ENCODE assay signal across 13 mouse cellular contexts in the genomic region with DNA sequence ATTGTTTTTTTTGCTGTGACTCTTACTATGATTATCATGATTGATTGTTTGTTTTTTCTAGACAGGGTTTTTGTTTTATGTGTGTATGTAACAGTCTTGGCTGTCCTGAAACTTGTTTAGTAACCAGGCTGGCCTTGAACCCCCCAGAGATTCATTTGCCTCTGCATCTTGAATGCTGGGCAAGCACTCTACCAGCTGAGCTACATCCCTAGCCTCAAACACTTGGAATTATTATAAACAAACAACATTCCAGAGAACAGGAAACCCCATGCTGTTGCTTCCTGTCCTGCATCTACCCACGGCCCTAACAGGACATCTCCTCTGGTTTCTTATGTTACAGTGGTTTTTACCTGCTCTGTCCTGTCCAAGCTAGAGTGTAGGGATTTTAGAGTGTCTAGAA. TPM values are rescaled to one million over a fixed set of nuclear protein-coding genes. Genes with fewer than 3 reads are reported as not detected.
DNase-seq lines count a peak whose midpoint lies in the region; ATAC-seq and TF ChIP-seq lines count a peak whose summit lies in the region.
"Had no signal": no experiment of that assay in that cellular context is flagged by ENCODE, and none has a peak within 500 bp of the region (broad histone marks: within the 10 kb centered on the region; RNA-seq: fewer than 3 reads in every experiment).

No protein-coding gene starts in this region.

- WGBS in heart, embryonic 10.5 days, result 38% methylated on average over 1 of the region's 1 CpGs
- WGBS in kidney, postnatal 0 days, result 44% methylated on average over 1 of the region's 1 CpGs
- 14% methylated on average over 1 of the region's 1 CpGs for WGBS in limb, embryonic 14.5 days

- H3K4me3 ChIP-seq in heart, embryonic 10.5 days, result no peak overlapping the region
- no peak overlapping the region for H3K4me3 ChIP-seq in kidney, postnatal 0 days (replicated peaks; ENCODE audit: low read depth, low read length)
- H3K4me3 ChIP-seq in brown adipose tissue, adult 24 weeks (ENCODE audit: insufficient read depth, low read depth, low read length), result no peak overlapping the region
- no peak overlapping the region for H3K4me3 ChIP-seq in limb, embryonic 14.5 days (replicated peaks; ENCODE audit: low read length)

- H3K36me3 ChIP-seq in heart, embryonic 10.5 days, result no peaks in the 10 kb centered on the region
- no peaks in the 10 kb centered on the region for H3K36me3 ChIP-seq in kidney, postnatal 0 days (ENCODE audit: insufficient read depth, low read length)
- no peaks in the 10 kb centered on the region for H3K36me3 ChIP-seq in limb, embryonic 14.5 days (ENCODE audit: control insufficient read depth, insufficient read depth, low read length)

- no peaks in the 10 kb centered on the region for H3K27me3 ChIP-seq in heart, embryonic 10.5 days (ENCODE audit: insufficient read depth, poor library complexity, severe bottlenecking)
- H3K27me3 ChIP-seq in kidney, postnatal 0 days (ENCODE audit: insufficient read depth, low read length), result no peaks in the 10 kb centered on the region
- no peaks in the 10 kb centered on the region for H3K27me3 ChIP-seq in limb, embryonic 14.5 days (ENCODE audit: control insufficient read depth, insufficient read depth, low read length)

- no peak overlapping the region for H3K9ac ChIP-seq in kidney, postnatal 0 days (ENCODE audit: low read depth, low read length)
- H3K9ac ChIP-seq in limb, embryonic 14.5 days (ENCODE audit: low read depth, low read length, severe bottlenecking), result no peak overlapping the region

- DNase-seq in heart, embryonic 10.5 days (ENCODE audit: low spot score), result no peak
- DNase-seq in heart, adult 18-20 months, result no peak
- DNase-seq in kidney, postnatal 0 days (ENCODE audit: low spot score), result peak; percentile 54
- no peak for DNase-seq in kidney, postnatal 36 days
- DNase-seq in limb, embryonic 14.5 days (ENCODE audit: low spot score), result no peak
- DNase-seq in right cerebral cortex, adult 2 months (ENCODE audit: low spot score in 2 of 2), result no peak
- DNase-seq: right cerebral cortex, postnatal 4 days; thymus, adult 18-20 months had no signal

- no peak overlapping the region for H3K4me2 ChIP-seq in kidney, postnatal 0 days (ENCODE audit: low read length)
- H3K4me2 ChIP-seq in limb, embryonic 14.5 days (replicated peaks; ENCODE audit: low read depth, low read length, severe bottlenecking), result no peak overlapping the region

- no peaks in the 10 kb centered on the region for H3K9me3 ChIP-seq in heart, embryonic 10.5 days
- H3K9me3 ChIP-seq in kidney, postnatal 0 days (replicated peaks; ENCODE audit: low read length), result no peaks in the 10 kb centered on the region
- no peaks in the 10 kb centered on the region for H3K9me3 ChIP-seq in limb, embryonic 14.5 days (ENCODE audit: control insufficient read depth, low read length)

- no peak for TF ChIP-seq POLR2A in limb, embryonic 14.5 days (IDR thresholded peaks at IDR 0.05; ENCODE audit: borderline replicate concordance, extremely low read depth, insufficient read depth, insufficient read length)

- H3K27ac ChIP-seq in heart, embryonic 10.5 days, result peak overlapping the region; percentile 76
- peak overlapping the region; percentile 73 for H3K27ac ChIP-seq in kidney, postnatal 0 days
- H3K27ac ChIP-seq in brown adipose tissue, adult 24 weeks (replicated peaks; ENCODE audit: low read depth, low read length), result peak overlapping the region; percentile 51
- 0 out of 2 replicates have a peak overlapping the region, but pooled peaks have one; percentile 40 for H3K27ac ChIP-seq in limb, embryonic 14.5 days (replicated peaks; ENCODE audit: low read depth, low read length)
- H3K27ac ChIP-seq: macrophage had no signal

- ATAC-seq in kidney, postnatal 0 days (replicated peaks; ENCODE audit: low FRiP score, low read depth), result no peak
- no peak for ATAC-seq in limb, embryonic 14.5 days (ENCODE audit: low FRiP score, low read depth)
- ATAC-seq in monocyte, adult 5-6 weeks (replicated peaks; ENCODE audit: insufficient number of reproducible peaks, low FRiP score, low TSS enrichment, poor library complexity, severe bottlenecking), result no peak
- ATAC-seq: CD4-positive, CD25-positive, alpha-beta regulatory T cell, adult 4 months; hindbrain, embryonic 16.5 days had no signal

- TF ChIP-seq CTCF in kidney, postnatal 0 days (IDR thresholded peaks at IDR 0.05; ENCODE audit: low read depth), result no peak

- H3K4me1 ChIP-seq in heart, embryonic 10.5 days, result peaks cover 37% of the 10 kb centered on the region
- H3K4me1 ChIP-seq in kidney, postnatal 0 days (replicated peaks; ENCODE audit: insufficient read depth, low read length), result peaks cover 19% of the 10 kb centered on the region
- H3K4me1 ChIP-seq in brown adipose tissue, adult 24 weeks (ENCODE audit: control insufficient read depth, insufficient read depth, insufficient read length, low read length), result peaks cover 55% of the 10 kb centered on the region
- peaks cover 13% of the 10 kb centered on the region for H3K4me1 ChIP-seq in limb, embryonic 14.5 days (ENCODE audit: control insufficient read depth, insufficient read depth, low read length)

RNA-seq across cellular contexts. Expression of a gene that starts 42.4 kb away (rescaled TPM):
- polyA plus RNA-seq in heart, embryonic 10.5 days (2016; fragmentation: Nextera tagmentation; extraction: Ambion mirVana), result 52.5 and 54.8 TPM in 2 replicates
- 10 to 100 TPM; 57.4 to 60.8 TPM for total RNA-seq in heart, adult 18-20 months (2021)
- 40.8 and 44.3 TPM in 2 replicates for polyA plus RNA-seq in kidney, postnatal 0 days (2015; fragmentation: Nextera tagmentation; extraction: Ambion mirVana)
- polyA plus RNA-seq in brown adipose tissue, adult 24 weeks (2012; ENCODE audit: insufficient read depth, insufficient read length, missing spikeins), result 33.0 and 42.2 TPM in 2 replicates
- polyA plus RNA-seq in limb, embryonic 14.5 days (2012; rRNA removed), result 58.9 and 67.7 TPM in 2 replicates
- polyA plus RNA-seq in limb, embryonic 14.5 days (2014; fragmentation: Nextera tagmentation; extraction: Ambion mirVana), result 52.7 and 66.6 TPM in 2 replicates
- 1.9 TPM in 1 of 3 replicates, not detected in the others for total RNA-seq in monocyte, adult 5-6 weeks (2017)
- polyA plus RNA-seq: CD4-positive, CD25-positive, alpha-beta regulatory T cell, adult 4 months had no signal
